Mouse (Mus musculus) MEL (cell line): Measurements from ENCODE around the gene Txnrd1. TPM values are rescaled to one million over a fixed set of nuclear protein-coding genes. Genes with fewer than 3 reads are reported as not detected.

ENCODE experiments used
- DNase-seq: peaks from one replicate; pipeline ENCODE4 v3.0.0; 2011; ENCODE audit warnings: low read depth, low spot score
- H3K27ac ChIP-seq: 2 replicates; pipeline ENCODE4 v1.5.1; 2012; ENCODE audit warnings: low read depth, mild to moderate bottlenecking, control low read depth, low read length, moderate library complexity; ENCODE audit not compliant: control insufficient read depth
- H3K27me3 ChIP-seq, 2 experiments: fragments of 150-350 bp in 1 of 2; sonication (generic) in 1 of 2; 2 replicates each; pipeline ENCODE4 v1.6.1; 2012; ENCODE audit warnings: low read length in 2 of 2, mild to moderate bottlenecking in 2 of 2, improper control_type of control experiment in 1 of 2, moderate library complexity in 1 of 2; ENCODE audit not compliant: insufficient read depth in 2 of 2, control insufficient read depth in 1 of 2
- H3K36me3 ChIP-seq, 2 experiments: 2 replicates each; pipeline ENCODE4 v1.6.1; 2012 to 2014; ENCODE audit warnings: low read length in 2 of 2, improper control_type of control experiment in 1 of 2, inconsistent platforms in 1 of 2, mild to moderate bottlenecking in 1 of 2; ENCODE audit not compliant: insufficient read depth in 2 of 2, control insufficient read depth in 1 of 2
- H3K4me1 ChIP-seq, 2 experiments: fragments of 150-350 bp in 1 of 2; sonication (generic) in 1 of 2; 2 replicates each; pipeline ENCODE4 v1.6.1; 2012; ENCODE audit warnings: low read length in 2 of 2, improper control_type of control experiment in 1 of 2, mild to moderate bottlenecking in 1 of 2; ENCODE audit not compliant: insufficient read depth in 2 of 2, control insufficient read depth in 1 of 2
- H3K4me3 ChIP-seq, 2 experiments: fragments of 150-350 bp in 1 of 2; sonication (generic) in 1 of 2; 2 replicates each; pipeline ENCODE4 v1.5.1; 2012; ENCODE audit warnings: low read depth in 2 of 2, low read length in 2 of 2, mild to moderate bottlenecking in 2 of 2, moderate library complexity in 2 of 2, control low read depth in 1 of 2, improper control_type of control experiment in 1 of 2; ENCODE audit not compliant: control insufficient read depth in 1 of 2, insufficient read depth in 1 of 2
- H3K79me2 ChIP-seq: 2 replicates; pipeline ENCODE4 v1.6.1; 2012; ENCODE audit warnings: mild to moderate bottlenecking, low read length, moderate library complexity; ENCODE audit not compliant: control insufficient read depth, poor library complexity, insufficient read depth
- H3K9ac ChIP-seq: 2 replicates; pipeline ENCODE4 v1.6.1; 2012; ENCODE audit warnings: low read depth, mild to moderate bottlenecking, control low read depth, low read length, moderate library complexity; ENCODE audit not compliant: control insufficient read depth, poor library complexity, severe bottlenecking
- H3K9me3 ChIP-seq: fragments of 150-350 bp; sonication (generic); replicated peaks from 2 replicates; pipeline ENCODE4 v1.6.1; 2012; ENCODE audit warnings: mild to moderate bottlenecking, low read length, improper control_type of control experiment, moderate library complexity; ENCODE audit not compliant: insufficient read depth
- BHLHE40 ChIP-seq: IDR thresholded peaks from 2 replicates; pipeline ENCODE4 v1.6.1; 2012; ENCODE audit warnings: low read depth, mild to moderate bottlenecking, inconsistent platforms, low read length, improper control_type of control experiment, borderline replicate concordance
- CHD1 ChIP-seq: IDR thresholded peaks from 2 replicates; pipeline ENCODE4 v1.6.1; 2012; ENCODE audit warnings: low read depth, mild to moderate bottlenecking, inconsistent platforms, low read length, improper control_type of control experiment
- CHD2 ChIP-seq: IDR thresholded peaks from 2 replicates; pipeline ENCODE4 v1.6.1; 2011; ENCODE audit warnings: low read length, improper control_type of control experiment
- CTCF ChIP-seq, 3 experiments: IDR thresholded peaks in 2 of 3; conservative IDR thresholded peaks in 1 of 3; 2 replicates each; pipeline ENCODE4 v1.5.1; 2011 to 2012; ENCODE audit warnings: low read length in 3 of 3, low read depth in 2 of 3, mild to moderate bottlenecking in 2 of 3, improper control_type of control experiment in 1 of 3, inconsistent platforms in 1 of 3, mixed read lengths in 1 of 3, moderate library complexity in 1 of 3; ENCODE audit not compliant: control insufficient read depth in 1 of 3, insufficient read depth in 1 of 3, poor library complexity in 1 of 3, severe bottlenecking in 1 of 3
- E2F4 ChIP-seq: IDR thresholded peaks from 2 replicates; pipeline ENCODE4 v1.6.1; 2011; ENCODE audit warnings: low read depth, low read length, improper control_type of control experiment, borderline replicate concordance
- ELF1 ChIP-seq: IDR thresholded peaks from 2 replicates; pipeline ENCODE4 v1.6.1; 2014; ENCODE audit warnings: low read depth, mild to moderate bottlenecking, inconsistent platforms, low read length, improper control_type of control experiment, moderate library complexity
- EP300 ChIP-seq, 2 experiments: IDR thresholded peaks; 2 replicates each; pipeline ENCODE4 v1.6.1; 2011; ENCODE audit warnings: improper control_type of control experiment in 2 of 2, low read length in 2 of 2, low read depth in 1 of 2, mild to moderate bottlenecking in 1 of 2
- ETS1 ChIP-seq: IDR thresholded peaks from 2 replicates; pipeline ENCODE4 v1.6.1; 2012; ENCODE audit warnings: low read depth, mild to moderate bottlenecking, inconsistent platforms, low read length, improper control_type of control experiment, moderate library complexity
- GABPA ChIP-seq: IDR thresholded peaks from 2 replicates; pipeline ENCODE4 v1.6.1; 2012; ENCODE audit warnings: low read depth, mild to moderate bottlenecking, inconsistent platforms, low read length, improper control_type of control experiment, moderate library complexity
- GATA1 ChIP-seq: IDR thresholded peaks from 2 replicates; pipeline ENCODE4 v1.6.1; 2011; ENCODE audit warnings: low read depth, low read length, improper control_type of control experiment
- HCFC1 ChIP-seq: IDR thresholded peaks from 2 replicates; pipeline ENCODE4 v1.6.1; 2012; ENCODE audit warnings: low read depth, mild to moderate bottlenecking, inconsistent platforms, low read length, improper control_type of control experiment, moderate library complexity
- JUND ChIP-seq: IDR thresholded peaks from 2 replicates; pipeline ENCODE4 v1.6.1; 2011; ENCODE audit warnings: low read depth, mild to moderate bottlenecking, improper control_type of control experiment, low read length
- KAT2A ChIP-seq: conservative IDR thresholded peaks from 2 replicates; pipeline ENCODE4 v1.6.1; 2012; ENCODE audit warnings: low read depth, low read length, improper control_type of control experiment, inconsistent platforms
- MAFK ChIP-seq: IDR thresholded peaks from 2 replicates; pipeline ENCODE4 v1.6.1; 2011; ENCODE audit warnings: low read depth, mild to moderate bottlenecking, low read length, improper control_type of control experiment, borderline replicate concordance
- MAX ChIP-seq: IDR thresholded peaks from 2 replicates; pipeline ENCODE4 v1.6.1; 2011; ENCODE audit warnings: low read length, improper control_type of control experiment
- MAZ ChIP-seq: IDR thresholded peaks from 2 replicates; pipeline ENCODE4 v1.6.1; 2012; ENCODE audit warnings: low read depth, mild to moderate bottlenecking, inconsistent platforms, low read length, improper control_type of control experiment
- MEF2A ChIP-seq: IDR thresholded peaks from 2 replicates; pipeline ENCODE4 v1.6.1; 2014; ENCODE audit warnings: low read depth, mild to moderate bottlenecking, inconsistent platforms, low read length, improper control_type of control experiment; ENCODE audit not compliant: poor library complexity, insufficient replicate concordance, severe bottlenecking; ENCODE audit errors: extremely low read depth
- MXI1 ChIP-seq: IDR thresholded peaks from 2 replicates; pipeline ENCODE4 v1.6.1; 2011; ENCODE audit warnings: mild to moderate bottlenecking, low read depth, low read length, improper control_type of control experiment
- MYB ChIP-seq: IDR thresholded peaks from 2 replicates; pipeline ENCODE4 v1.6.1; 2011; ENCODE audit warnings: mild to moderate bottlenecking, low read depth, low read length, improper control_type of control experiment
- MYC ChIP-seq: IDR thresholded peaks from 2 replicates; pipeline ENCODE4 v1.6.1; 2011; ENCODE audit warnings: low read depth, mild to moderate bottlenecking, low read length, improper control_type of control experiment, moderate library complexity
- NELFE ChIP-seq: IDR thresholded peaks from 2 replicates; pipeline ENCODE4 v1.6.1; 2011; ENCODE audit warnings: low read depth, low read length, improper control_type of control experiment
- NRF1 ChIP-seq: IDR thresholded peaks from 2 replicates; pipeline ENCODE4 v1.6.1; 2014; ENCODE audit warnings: low read depth, mild to moderate bottlenecking, inconsistent platforms, low read length, improper control_type of control experiment, moderate library complexity; ENCODE audit not compliant: poor library complexity, insufficient read depth, severe bottlenecking
- POLR2A ChIP-seq, 2 experiments: IDR thresholded peaks; 2 replicates each; pipeline ENCODE4 v1.6.1; 2011 to 2012; ENCODE audit warnings: low read length in 2 of 2, mild to moderate bottlenecking in 2 of 2, control low read depth in 1 of 2, improper control_type of control experiment in 1 of 2, low read depth in 1 of 2, moderate library complexity in 1 of 2; ENCODE audit not compliant: control insufficient read depth in 1 of 2, insufficient read depth in 1 of 2, poor library complexity in 1 of 2
- POLR2AphosphoS2 ChIP-seq: IDR thresholded peaks from 2 replicates; pipeline ENCODE4 v1.6.1; 2011; ENCODE audit warnings: low read length, improper control_type of control experiment
- POLR2AphosphoS5 ChIP-seq: IDR thresholded peaks from 2 replicates; pipeline ENCODE4 v1.6.1; 2012; ENCODE audit warnings: low read depth, borderline replicate concordance, mild to moderate bottlenecking, inconsistent platforms, low read length, moderate library complexity, mixed read lengths
- RAD21 ChIP-seq: IDR thresholded peaks from 2 replicates; pipeline ENCODE4 v1.6.1; 2011; ENCODE audit warnings: mild to moderate bottlenecking, low read depth, low read length, improper control_type of control experiment
- RCOR1 ChIP-seq: IDR thresholded peaks from 2 replicates; pipeline ENCODE4 v1.6.1; 2012; ENCODE audit warnings: low read depth, mild to moderate bottlenecking, inconsistent platforms, low read length, improper control_type of control experiment
- SIN3A ChIP-seq: IDR thresholded peaks from 2 replicates; pipeline ENCODE4 v1.6.1; 2012; ENCODE audit warnings: low read length, improper control_type of control experiment, inconsistent platforms
- SMC3 ChIP-seq: IDR thresholded peaks from 2 replicates; pipeline ENCODE4 v1.6.1; 2011; ENCODE audit warnings: low read depth, low read length, improper control_type of control experiment
- TAL1 ChIP-seq: IDR thresholded peaks from 2 replicates; pipeline ENCODE4 v1.6.1; 2012; ENCODE audit warnings: mild to moderate bottlenecking, inconsistent platforms, low read length, moderate library complexity, mixed read lengths
- TCF12 ChIP-seq: IDR thresholded peaks from 2 replicates; pipeline ENCODE4 v1.6.1; 2014; ENCODE audit warnings: low read depth, mild to moderate bottlenecking, inconsistent platforms, low read length, improper control_type of control experiment, moderate library complexity
- UBTF ChIP-seq: IDR thresholded peaks from 2 replicates; pipeline ENCODE4 v1.6.1; 2012; ENCODE audit warnings: low read depth, mild to moderate bottlenecking, inconsistent platforms, low read length, improper control_type of control experiment, moderate library complexity, borderline replicate concordance; ENCODE audit not compliant: insufficient read depth
- USF1 ChIP-seq: IDR thresholded peaks from 2 replicates; pipeline ENCODE4 v1.6.1; 2014; ENCODE audit warnings: low read depth, mild to moderate bottlenecking, inconsistent platforms, low read length, improper control_type of control experiment, moderate library complexity
- USF2 ChIP-seq, 2 experiments: IDR thresholded peaks; 2 replicates each; pipeline ENCODE4 v1.6.1; 2011 to 2012; ENCODE audit warnings: improper control_type of control experiment in 2 of 2, low read length in 2 of 2, borderline replicate concordance in 1 of 2, inconsistent platforms in 1 of 2, low read depth in 1 of 2, mild to moderate bottlenecking in 1 of 2; ENCODE audit not compliant: insufficient read depth in 1 of 2
- ZC3H11A ChIP-seq: IDR thresholded peaks from 2 replicates; pipeline ENCODE4 v1.6.1; 2012; ENCODE audit warnings: low read depth, mild to moderate bottlenecking, inconsistent platforms, low read length, improper control_type of control experiment
- ZKSCAN1 ChIP-seq: IDR thresholded peaks from 2 replicates; pipeline ENCODE4 v1.6.1; 2012; ENCODE audit warnings: low read depth, mild to moderate bottlenecking, inconsistent platforms, low read length, improper control_type of control experiment, moderate library complexity
- ZMIZ1 ChIP-seq: IDR thresholded peaks from 2 replicates; pipeline ENCODE4 v1.6.1; 2012; ENCODE audit warnings: low read depth, mild to moderate bottlenecking, inconsistent platforms, low read length, improper control_type of control experiment, moderate library complexity
- ZNF384 ChIP-seq: IDR thresholded peaks from 2 replicates; pipeline ENCODE4 v1.6.1; 2012; ENCODE audit warnings: low read depth, mild to moderate bottlenecking, inconsistent platforms, low read length, improper control_type of control experiment
- polyA plus RNA-seq, 2 experiments: library from polyadenylated mRNA; stranded (reverse) in 1 of 2; unstranded in 1 of 2; fragments of >175 nt in 1 of 2; fragments of >200 nt in 1 of 2; gene quantifications; 2 replicates each; pipeline versions ENCODE4 v1.2.1 to v1.2.4; 2012; ENCODE audit warnings: low replicate concordance in 2 of 2, low read depth in 1 of 2; ENCODE audit not compliant: insufficient read length in 2 of 2, insufficient read depth in 1 of 2, missing spikeins in 1 of 2
- total RNA-seq: library from RNA; depleted of rRNA; stranded (reverse); fragments of 300-350 nt; gene quantifications from 2 replicates; pipeline ENCODE4 v1.2.3, GENCODE M21; 2012

Txnrd1 gene
- total and polyA plus RNA-seq, 3 experiments = 91.6 to 127 TPM; not detected in 1

- Histone ChIP-seq H3K27me3 (no peaks in the 10 kb centered on the region; a peak in 1 of 4 replicates), H3K36me3 (peaks cover 0 to 2% of the 10 kb centered on the region in 2 experiments; a peak in 2 of 4 replicates)
- TF ChIP-seq RCOR1 = no peak
- no peak for TF ChIP-seq POLR2AphosphoS5
- TF ChIP-seq CHD1 = no peak
- peak; percentile 37; the same call in 1 of the 2 replicates for TF ChIP-seq NRF1
- no peak for TF ChIP-seq USF2 (IDR thresholded peaks at IDR 0.05; ENCODE audit: borderline replicate concordance in 1 of 2, insufficient read depth in 1 of 2, low read depth in 1 of 2, low read length in 2 of 2)
- TF ChIP-seq E2F4 = no peak
- TF ChIP-seq UBTF = no peak
- no peak for TF ChIP-seq MAZ
- TF ChIP-seq GATA1 = no peak
- no peak for TF ChIP-seq NELFE
- TF ChIP-seq EP300 (IDR thresholded peaks at IDR 0.05; ENCODE audit: low read depth in 1 of 2, low read length in 2 of 2) = no peak
- no peak for TF ChIP-seq MAX
- TF ChIP-seq GABPA = no peak
- no peak for TF ChIP-seq TAL1
- no peak for TF ChIP-seq MEF2A
- peak; percentile 43; the same call in 1 of the 2 replicates for TF ChIP-seq SIN3A
- TF ChIP-seq USF1 = no peak
- peak; percentile 98 for TF ChIP-seq SMC3
- TF ChIP-seq MXI1 = 0 out of 2 replicates have a peak, but pooled peaks have one; percentile 27
- TF ChIP-seq TCF12 = no peak
- no peak for TF ChIP-seq JUND
- TF ChIP-seq ELF1 = no peak
- no peak for TF ChIP-seq POLR2AphosphoS2
- no peak for TF ChIP-seq POLR2A (IDR thresholded peaks at IDR 0.05; ENCODE audit: control insufficient read depth in 1 of 2, insufficient read depth in 1 of 2, low read depth in 1 of 2, low read length in 2 of 2, poor library complexity in 1 of 2)
- TF ChIP-seq ZMIZ1 = no peak
- no peak for TF ChIP-seq MYB
- peak; percentile 88 to 91 (median 91) for TF ChIP-seq CTCF (IDR thresholded peaks at IDR 0.05 in 2 of 3, conservative IDR thresholded peaks at IDR 0.05 in 1 of 3; ENCODE audit: control insufficient read depth in 1 of 3, insufficient read depth in 1 of 3, low read depth in 2 of 3, low read length in 3 of 3, poor library complexity in 1 of 3, severe bottlenecking in 1 of 3)
- no peak for TF ChIP-seq ZNF384
- peak; percentile 87 for TF ChIP-seq RAD21
- peak; percentile 89 for TF ChIP-seq ZC3H11A
- no peak for TF ChIP-seq MYC
- TF ChIP-seq HCFC1 = no peak
- TF ChIP-seq ETS1 = no peak
- no peak for TF ChIP-seq ZKSCAN1
- no peak for TF ChIP-seq BHLHE40
- TF ChIP-seq CHD2 = no peak
- no peak for TF ChIP-seq MAFK
- TF ChIP-seq KAT2A = no peak
Observed at GRCm38 (mm10) chr10:82901436-82901835, 67.7 kb downstream of the Txnrd1 start.

More at GRCm38 (mm10) chr10:82901436-82901835, 67.7 kb downstream of the Txnrd1 start:
- Histone ChIP-seq H3K9me3 (no peaks in the 10 kb centered on the region), H3K4me3 (no peak overlapping the region), H3K27ac (no peak overlapping the region), H3K9ac (no peak overlapping the region), H3K79me2 (no peaks in the 10 kb centered on the region), H3K4me1 (no peaks in the 10 kb centered on the region)
- DNase-seq = peak; percentile 84
